Mouse (Mus musculus) heart, adult 2 months (tissue): ENCODE measurements at regions not wholly inside any gene's neighbourhood (a gene's known extent, or its start where the extent isn't known, plus 50 kb on each side); places are given as distances from the start of the nearest gene placed in this dataset.

ENCODE experiments used
- DNase-seq, 2 experiments: peaks; one replicate each; pipeline ENCODE4 v3.0.0; 2021
- H3K27ac ChIP-seq: fragments of 200-600 bp; 2 replicates; pipeline ENCODE4 v1.8.1; 2022
- H3K27me3 ChIP-seq: fragments of 200-500 bp; 2 replicates; pipeline ENCODE4 v1.6.1; 2012; ENCODE audit warnings: mild to moderate bottlenecking, low read length, inconsistent platforms, mixed read lengths; ENCODE audit not compliant: control insufficient read depth, insufficient read depth
- H3K36me3 ChIP-seq: fragments of 200-500 bp; 2 replicates; pipeline ENCODE4 v1.6.1; 2012; ENCODE audit warnings: low read length, inconsistent platforms; ENCODE audit not compliant: control insufficient read depth, insufficient read depth
- H3K4me1 ChIP-seq: fragments of 200-500 bp; 2 replicates; pipeline ENCODE4 v1.6.1; 2011; ENCODE audit warnings: low read length; ENCODE audit not compliant: control insufficient read depth, insufficient read depth
- H3K4me3 ChIP-seq: fragments of 200-600 bp; 2 replicates; pipeline ENCODE4 v1.8.1; 2022
- H3K79me2 ChIP-seq: fragments of 200-500 bp; replicated peaks from 2 replicates; pipeline ENCODE4 v1.6.1; 2012; ENCODE audit warnings: mild to moderate bottlenecking, inconsistent platforms, low read length, moderate library complexity, mixed read lengths; ENCODE audit not compliant: control insufficient read depth, insufficient read depth
- H3K9ac ChIP-seq: fragments of 200-500 bp; 2 replicates; pipeline ENCODE4 v1.6.1; 2012; ENCODE audit warnings: low read depth, mild to moderate bottlenecking, control low read depth, inconsistent platforms, low read length, mixed read lengths
- CTCF ChIP-seq: fragments of 200-600 bp; IDR thresholded peaks from 2 replicates; pipeline ENCODE4 v1.8.1; 2022; ENCODE audit warnings: antibody characterized with exemption, mild to moderate bottlenecking, moderate library complexity
- EP300 ChIP-seq: fragments of 200-500 bp; IDR thresholded peaks from 2 replicates; pipeline ENCODE4 v1.6.1; 2011; ENCODE audit warnings: low read depth, low read length, control low read depth; ENCODE audit not compliant: insufficient read depth
- POLR2A ChIP-seq: fragments of 200-500 bp; IDR thresholded peaks from 2 replicates; pipeline ENCODE4 v1.6.1; 2011; ENCODE audit warnings: mild to moderate bottlenecking, low read depth, low read length, control low read depth; ENCODE audit not compliant: insufficient read depth
- WGBS: fragments of 180-500 bp; shearing (Covaris S2); methylation state at CpG from one replicate; pipeline ENCODE4 v1.1.7; 2018; 5-methylcytosine and 5-hydroxymethylcytosine counted together
- intact Hi-C: fragments of 180-260 bp; cut with DNase I; formaldehyde crosslinking; loops from one replicate; pipeline ENCODE4 v1.15.1; 2025

DNA sequence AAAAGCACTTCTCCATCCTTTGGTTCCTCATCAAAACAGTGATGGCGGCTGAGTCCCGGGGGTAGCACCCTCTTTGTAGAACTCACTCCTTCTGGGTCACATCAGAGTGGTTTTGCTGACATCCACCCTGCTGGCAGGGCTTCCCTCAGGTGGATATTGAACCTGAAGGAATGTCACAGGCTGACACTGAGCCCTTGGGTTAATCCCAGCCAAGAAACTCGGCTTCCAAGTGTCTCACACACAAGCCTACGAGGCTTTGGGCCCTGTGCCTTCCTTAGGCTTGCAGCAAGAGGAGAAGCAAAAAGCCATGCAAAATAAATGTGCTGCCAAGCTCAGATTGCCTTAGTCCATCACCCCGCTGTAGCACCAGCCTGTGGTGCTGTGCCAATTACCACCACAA is 97.8 kb upstream of the Fut8 start:
- H3K9ac ChIP-seq, result no peak overlapping the region
- H3K27me3 ChIP-seq, result no peaks in the 10 kb centered on the region
- no peak overlapping the region for H3K4me3 ChIP-seq
- TF ChIP-seq CTCF (no peak), EP300 (no peak), POLR2A (no peak)
- DNase-seq, result peak; percentile 27 to 43
- H3K27ac ChIP-seq, result no peak overlapping the region
- intact Hi-C loops, result no loop called here
- 62% methylated on average over 5 of the region's 5 CpGs for WGBS
- no peaks in the 10 kb centered on the region for H3K79me2 ChIP-seq
- no peaks in the 10 kb centered on the region for H3K36me3 ChIP-seq
- H3K4me1 ChIP-seq, result peaks cover 3% of the 10 kb centered on the region; the same call in 1 of the 2 replicates

DNA sequence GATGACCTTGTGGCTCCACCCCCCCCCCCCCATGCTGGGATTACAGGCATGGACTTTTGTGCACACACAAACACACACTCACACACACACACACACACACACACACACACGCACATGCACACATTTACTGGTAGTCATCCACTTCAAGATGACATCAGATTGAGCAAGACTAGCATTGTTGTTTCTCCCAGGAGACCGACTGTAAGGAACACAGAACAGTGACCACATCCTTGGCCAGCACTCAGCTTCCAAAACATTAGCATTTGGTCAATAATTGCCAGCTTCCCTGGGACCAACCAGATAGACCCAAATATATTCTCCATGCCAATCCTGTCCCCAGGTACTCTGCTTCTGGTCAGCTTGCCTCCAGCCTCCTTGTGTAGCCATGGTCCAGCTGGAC is 98.2 kb upstream of the Fut8 start:
- H3K36me3 ChIP-seq, result no peaks in the 10 kb centered on the region
- no peaks in the 10 kb centered on the region for H3K79me2 ChIP-seq
- TF ChIP-seq POLR2A, result no peak
- TF ChIP-seq CTCF, result no peak
- no peak for TF ChIP-seq EP300
- no peak overlapping the region for H3K9ac ChIP-seq
- intact Hi-C loops, result no loop called here
- no peaks in the 10 kb centered on the region for H3K27me3 ChIP-seq
- 53% methylated on average over 2 of the region's 2 CpGs for WGBS
- no peak overlapping the region for H3K27ac ChIP-seq
- no peak overlapping the region for H3K4me3 ChIP-seq
- peaks cover 3% of the 10 kb centered on the region; the same call in 1 of the 2 replicates for H3K4me1 ChIP-seq
- DNase-seq, result peak in 1 of 2 experiments; percentile 32

DNA sequence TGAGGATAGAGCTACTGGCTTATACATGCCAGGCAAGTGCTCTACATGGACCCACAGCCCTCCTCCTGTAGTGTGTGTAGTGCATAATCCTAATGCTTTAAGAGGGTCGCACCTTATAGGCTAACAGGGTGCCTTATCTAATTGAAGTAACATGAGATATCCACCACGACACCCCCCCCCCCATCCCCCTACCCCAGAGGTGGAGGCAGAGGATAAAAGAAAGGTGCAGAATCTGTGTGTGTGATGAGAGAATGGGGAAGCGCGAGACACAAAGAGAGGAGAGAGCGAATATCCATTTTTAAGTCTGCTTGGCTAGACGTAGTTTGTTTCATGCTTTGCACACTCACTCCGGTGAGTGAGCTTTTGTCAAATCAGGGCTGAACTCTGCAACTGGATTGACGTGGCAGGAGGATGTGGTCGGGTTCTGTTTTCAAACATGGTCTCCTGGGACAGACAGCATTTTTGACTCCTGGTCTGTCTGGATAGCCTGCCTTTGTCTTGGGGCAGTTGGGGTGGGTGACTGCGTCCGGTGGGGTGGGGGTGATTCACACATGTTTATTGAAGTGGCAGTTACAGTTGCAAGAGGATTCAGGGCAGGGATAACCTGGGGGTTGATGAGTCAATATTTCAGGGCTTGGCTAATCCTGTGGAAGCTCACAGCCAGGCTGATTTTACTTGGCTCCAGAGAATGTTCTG is 99.3 kb upstream of the Fut8 start:
- no peak overlapping the region for H3K27ac ChIP-seq
- 64% methylated on average over 11 of the region's 11 CpGs for WGBS
- no peaks in the 10 kb centered on the region for H3K79me2 ChIP-seq
- TF ChIP-seq CTCF, result no peak
- no peak for TF ChIP-seq EP300
- no peak for TF ChIP-seq POLR2A
- H3K4me1 ChIP-seq, result peaks cover 3% of the 10 kb centered on the region; the same call in 1 of the 2 replicates
- no peaks in the 10 kb centered on the region for H3K36me3 ChIP-seq
- no peaks in the 10 kb centered on the region for H3K27me3 ChIP-seq
- H3K4me3 ChIP-seq, result no peak overlapping the region
- no peak overlapping the region for H3K9ac ChIP-seq
- intact Hi-C loops, result no loop called here
- no peak for DNase-seq

DNA sequence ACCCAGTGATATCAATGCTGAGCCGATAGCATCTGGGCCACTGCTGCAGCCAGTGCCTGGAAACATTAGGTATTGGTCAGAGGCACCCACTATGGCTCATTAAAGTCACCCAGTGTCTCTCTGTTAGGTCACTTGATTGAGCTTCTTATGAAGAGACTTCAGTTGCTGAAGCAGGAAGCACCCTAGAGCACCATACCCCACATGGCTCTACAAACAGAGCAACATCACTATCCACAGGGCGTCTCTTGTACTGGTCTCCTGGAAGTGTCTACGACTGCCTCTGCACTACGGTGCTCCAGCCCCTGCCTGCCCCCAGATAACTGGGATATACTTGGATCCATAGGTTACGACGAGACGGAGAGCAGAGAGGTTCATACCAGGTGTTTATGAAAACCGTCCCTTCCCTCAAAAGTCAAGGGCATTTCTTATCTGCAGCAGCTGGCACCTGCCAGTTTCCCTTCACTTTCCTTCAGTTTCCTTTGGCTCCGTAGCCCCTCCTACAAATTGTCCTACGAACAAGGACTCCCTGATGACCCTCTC is 100.6 kb upstream of the Fut8 start:
- H3K36me3 ChIP-seq, result no peaks in the 10 kb centered on the region
- no peak overlapping the region for H3K9ac ChIP-seq
- DNase-seq, result no peak
- intact Hi-C loops, result no loop called here
- H3K4me3 ChIP-seq, result no peak overlapping the region
- H3K79me2 ChIP-seq, result no peaks in the 10 kb centered on the region
- 0 out of 2 replicates have a peak, but pooled peaks cover 1% of the 10 kb centered on the region for H3K4me1 ChIP-seq
- WGBS, result 92% methylated on average over 10 of the region's 10 CpGs
- H3K27ac ChIP-seq, result no peak overlapping the region
- TF ChIP-seq EP300 (no peak), CTCF (no peak), POLR2A (no peak)
- H3K27me3 ChIP-seq, result no peaks in the 10 kb centered on the region

DNA sequence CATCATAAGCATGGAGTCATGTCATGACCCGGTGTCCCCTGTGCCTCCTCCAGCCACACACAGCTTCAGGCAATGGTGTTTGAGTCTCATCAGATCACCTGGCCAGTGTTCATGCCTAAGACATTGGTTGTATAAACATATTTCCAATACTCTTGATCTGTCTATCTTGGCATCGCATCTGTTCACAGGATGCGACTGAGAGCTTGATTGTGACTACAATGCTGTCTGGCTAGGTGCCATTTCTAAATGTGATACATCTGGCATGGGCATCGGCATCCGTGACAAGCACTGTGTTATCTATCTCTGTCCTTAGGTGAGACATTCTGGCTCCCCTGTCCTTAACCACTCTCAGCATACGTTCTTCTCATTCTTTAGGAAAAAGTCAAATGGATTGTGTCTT is 102.3 kb upstream of the Fut8 start:
- H3K27ac ChIP-seq, result no peak overlapping the region
- no peaks in the 10 kb centered on the region for H3K79me2 ChIP-seq
- H3K36me3 ChIP-seq, result no peaks in the 10 kb centered on the region
- H3K4me3 ChIP-seq, result no peak overlapping the region
- intact Hi-C loops, result no loop called here
- H3K9ac ChIP-seq, result no peak overlapping the region
- 74% methylated on average over 6 of the region's 6 CpGs for WGBS
- 0 out of 2 replicates have a peak, but pooled peaks cover 1% of the 10 kb centered on the region for H3K4me1 ChIP-seq
- DNase-seq, result no peak
- no peak for TF ChIP-seq CTCF
- no peaks in the 10 kb centered on the region for H3K27me3 ChIP-seq

DNA sequence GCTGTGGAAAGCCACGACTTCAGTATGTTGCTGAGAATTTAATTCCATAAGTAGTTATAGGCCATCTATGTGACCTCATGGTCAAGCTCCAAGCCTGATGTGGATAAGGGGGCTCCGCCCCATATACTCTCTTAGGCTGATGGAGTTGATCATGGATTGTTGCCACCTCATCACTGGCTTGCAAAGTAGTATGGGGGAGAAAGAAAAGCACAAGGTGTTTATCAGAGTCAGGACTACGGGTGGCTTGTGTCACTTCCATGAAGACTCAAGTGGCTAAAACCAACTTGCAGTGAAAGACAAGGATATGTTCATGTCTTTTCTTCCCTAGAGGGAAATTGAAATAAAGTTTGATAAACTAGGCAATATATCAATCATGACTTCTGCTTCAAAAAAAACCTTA is 102.9 kb upstream of the Fut8 start:
- no peak for DNase-seq
- Histone ChIP-seq H3K79me2 (no peaks in the 10 kb centered on the region), H3K9ac (no peak overlapping the region), H3K4me1 (0 out of 2 replicates have a peak, but pooled peaks cover 1% of the 10 kb centered on the region), H3K27ac (no peak overlapping the region), H3K27me3 (no peaks in the 10 kb centered on the region), H3K36me3 (no peaks in the 10 kb centered on the region), H3K4me3 (no peak overlapping the region)
- TF ChIP-seq CTCF, result no peak
- TF ChIP-seq POLR2A, result no peak
- TF ChIP-seq EP300, result no peak
- intact Hi-C loops, result no loop called here
- WGBS, result 73% methylated on average over 3 of the region's 3 CpGs
